Mouse (Mus musculus) layer of hippocampus, adult 11-12 months (tissue): Measurements from ENCODE around the gene Hdac10.

Experiments used
- DNase-seq: peaks from one replicate; pipeline ENCODE4 v3.0.0; 2022; ENCODE audit warnings: low spot score

Hdac10 gene

DNA sequence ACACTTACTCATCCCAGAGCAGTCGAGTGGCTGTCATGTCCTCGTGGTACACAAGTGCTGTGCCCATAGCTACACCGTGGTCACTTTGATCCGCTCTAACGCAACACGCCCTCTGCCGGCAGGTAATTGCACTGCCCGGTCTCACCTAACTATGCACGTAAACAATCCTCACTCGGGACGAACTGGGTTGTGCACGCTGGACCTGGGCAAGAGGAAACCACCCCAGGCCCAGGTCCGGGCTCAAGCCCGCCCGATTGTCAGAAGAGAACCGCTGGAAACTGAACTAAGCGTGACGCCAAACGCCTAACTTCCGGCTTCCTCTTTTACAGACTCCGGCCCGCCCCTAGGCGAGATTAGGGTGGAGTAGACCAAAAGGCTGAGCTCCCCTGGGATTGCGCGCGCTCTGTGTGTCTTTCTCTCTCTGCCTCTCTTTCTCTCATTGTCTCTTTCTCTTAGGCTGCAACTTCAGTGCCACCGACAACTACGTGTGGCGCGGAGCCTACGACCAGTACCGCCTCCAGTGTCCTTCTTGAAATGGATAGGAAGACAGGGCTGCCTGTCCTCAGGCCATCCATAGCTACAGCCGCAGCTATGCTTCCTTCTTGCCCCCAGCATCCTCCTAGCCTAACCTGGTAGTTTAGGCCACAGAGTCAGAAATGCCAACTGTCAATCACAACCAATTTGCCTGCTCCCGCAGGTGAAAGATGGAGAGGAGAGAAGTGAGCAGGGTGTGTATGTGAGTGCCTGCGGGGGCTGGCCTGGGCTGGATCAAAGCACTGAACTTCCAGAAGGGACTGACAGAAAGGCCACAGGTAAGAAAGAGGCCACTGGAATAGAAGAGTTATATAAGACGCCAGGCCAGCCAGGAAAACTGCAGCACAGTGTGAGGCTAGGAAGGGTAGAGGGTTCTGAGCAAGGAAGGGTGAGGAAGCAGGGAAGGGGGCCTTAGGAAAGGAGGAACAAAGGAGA is at the start of gene Hdac10:
Gene Hdac10 (minus strand): TSS at position 319 of the 969 bp plus-strand sequence.
- DNase-seq: peak; percentile 85

DNA sequence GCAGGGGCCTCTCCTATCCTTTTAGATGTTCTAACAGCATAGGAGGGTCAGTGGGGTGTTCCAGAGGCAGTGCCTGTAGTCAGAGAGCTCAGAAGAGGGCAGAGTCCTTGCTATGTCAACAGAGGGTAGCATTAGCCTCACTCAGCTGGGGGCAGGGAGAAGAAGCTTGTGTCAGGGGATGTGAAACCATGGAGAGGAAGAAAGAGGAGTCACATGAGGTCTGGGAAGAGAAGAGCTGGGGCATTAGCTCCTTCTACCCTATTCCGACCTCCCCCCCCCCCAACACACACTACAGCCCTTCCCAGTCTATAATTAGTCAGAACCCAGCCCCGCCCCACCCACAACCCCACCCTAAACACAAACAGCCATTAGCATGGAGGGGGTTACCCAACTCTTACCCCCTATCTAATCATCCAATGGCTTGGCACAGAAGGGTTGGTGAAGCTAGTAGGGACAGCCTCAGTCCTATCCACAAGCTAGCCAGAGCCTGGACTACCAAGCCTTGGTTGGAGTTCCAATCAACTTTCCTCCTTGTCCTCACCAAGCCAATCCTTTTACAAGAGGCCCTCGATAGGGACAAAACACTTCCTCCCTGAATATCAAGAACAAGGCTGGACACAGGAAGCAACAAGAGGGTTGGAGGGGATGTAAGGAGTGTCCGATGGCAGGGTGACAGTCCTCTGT is 49.2 kb upstream of the Hdac10 start:
- DNase-seq: no peak

DNA sequence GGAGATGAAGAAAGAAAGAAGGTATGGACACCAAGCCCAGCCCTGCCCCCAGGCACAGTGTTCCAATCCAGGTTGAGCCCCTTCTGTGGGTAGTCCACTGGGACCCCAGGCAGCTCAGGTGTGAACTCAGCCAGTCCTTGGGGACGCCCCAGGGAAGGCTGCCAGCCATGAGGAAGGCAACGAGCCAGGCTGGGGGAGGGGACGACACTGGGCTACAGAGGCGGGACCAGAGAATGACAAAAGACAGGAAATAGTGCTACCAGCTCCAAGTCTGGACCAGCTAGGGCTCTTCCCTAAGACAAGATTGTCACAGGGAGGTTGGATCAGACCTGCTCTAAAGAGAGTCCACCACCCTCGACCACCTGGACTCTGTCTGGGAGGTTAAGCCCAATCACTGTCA is 48.6 kb upstream of the Hdac10 start:
- peak; percentile 79 for DNase-seq

DNA sequence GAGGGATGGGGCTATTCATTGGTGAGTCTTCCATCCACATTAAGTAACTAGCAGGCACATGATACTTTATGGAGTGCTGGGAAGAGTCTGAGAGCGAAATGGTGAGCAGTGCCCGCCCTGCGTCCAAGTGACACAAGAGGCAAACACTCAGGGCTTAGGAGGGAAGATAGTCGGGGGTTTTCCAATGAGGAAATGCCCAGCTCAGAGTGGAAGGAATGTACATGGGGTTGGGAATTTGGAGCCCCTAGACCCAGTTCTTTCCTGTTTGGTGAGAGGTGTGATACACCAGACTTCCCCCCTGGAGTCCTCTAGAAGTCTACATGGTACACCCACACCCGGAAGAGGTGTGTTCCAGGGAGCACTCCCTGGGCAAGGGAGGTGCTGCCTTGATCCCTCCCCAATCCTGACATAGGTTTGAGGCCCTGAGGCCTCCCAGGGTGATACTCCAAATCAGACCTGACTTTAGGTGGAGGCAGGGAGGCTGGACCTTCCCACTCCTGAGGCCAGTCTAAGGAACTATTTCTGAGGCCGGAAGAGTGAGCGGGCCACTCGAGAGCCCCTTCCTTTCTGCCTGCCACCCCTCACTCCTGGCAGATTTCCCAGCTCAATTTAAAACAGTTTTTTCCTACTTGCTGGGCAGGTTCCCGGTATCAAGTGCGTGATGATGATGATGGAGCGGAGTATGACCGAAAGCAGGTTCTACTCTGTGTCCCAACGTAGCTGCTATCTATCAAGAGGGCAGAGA is 47.1 kb upstream of the Hdac10 start:
- no peak for DNase-seq

DNA sequence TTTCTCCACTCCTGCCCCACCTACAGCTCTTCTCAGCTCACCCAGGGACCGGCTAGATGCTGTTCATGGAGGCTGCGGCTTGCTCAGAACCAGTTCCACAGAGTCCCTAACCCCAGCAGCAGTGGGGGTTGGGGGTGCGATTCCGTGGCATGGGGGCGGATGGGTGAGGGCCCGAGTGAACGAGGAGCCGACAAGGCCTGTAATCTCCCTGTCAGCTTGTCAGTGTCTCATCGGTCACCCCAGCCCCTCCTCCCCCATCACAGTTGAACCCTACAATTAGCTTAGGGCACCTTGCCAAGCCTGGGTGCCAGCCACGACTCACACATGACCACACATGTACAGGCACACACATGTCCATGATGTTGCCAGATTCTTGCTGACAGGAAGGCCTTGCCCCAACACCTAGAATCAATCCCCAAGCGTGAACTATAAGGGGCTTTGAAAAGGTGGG is 46.4 kb upstream of the Hdac10 start:
- no peak for DNase-seq

DNA sequence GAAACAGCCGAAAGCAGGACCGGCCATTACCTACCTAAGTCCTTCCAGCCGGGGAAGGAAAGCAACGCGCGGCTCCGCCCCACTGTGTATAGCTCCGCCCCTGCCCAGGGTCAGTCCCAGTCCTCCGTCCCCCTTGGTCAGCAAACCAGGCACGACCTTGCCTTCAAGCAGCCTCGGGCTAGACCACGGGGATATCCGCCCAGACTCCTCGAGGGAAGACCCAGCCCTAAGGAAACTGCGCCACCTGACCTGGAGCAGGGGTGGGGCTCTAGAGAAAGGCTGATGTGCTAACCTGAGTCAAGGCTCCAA is 45.4 kb upstream of the Hdac10 start:
- no peak for DNase-seq

DNA sequence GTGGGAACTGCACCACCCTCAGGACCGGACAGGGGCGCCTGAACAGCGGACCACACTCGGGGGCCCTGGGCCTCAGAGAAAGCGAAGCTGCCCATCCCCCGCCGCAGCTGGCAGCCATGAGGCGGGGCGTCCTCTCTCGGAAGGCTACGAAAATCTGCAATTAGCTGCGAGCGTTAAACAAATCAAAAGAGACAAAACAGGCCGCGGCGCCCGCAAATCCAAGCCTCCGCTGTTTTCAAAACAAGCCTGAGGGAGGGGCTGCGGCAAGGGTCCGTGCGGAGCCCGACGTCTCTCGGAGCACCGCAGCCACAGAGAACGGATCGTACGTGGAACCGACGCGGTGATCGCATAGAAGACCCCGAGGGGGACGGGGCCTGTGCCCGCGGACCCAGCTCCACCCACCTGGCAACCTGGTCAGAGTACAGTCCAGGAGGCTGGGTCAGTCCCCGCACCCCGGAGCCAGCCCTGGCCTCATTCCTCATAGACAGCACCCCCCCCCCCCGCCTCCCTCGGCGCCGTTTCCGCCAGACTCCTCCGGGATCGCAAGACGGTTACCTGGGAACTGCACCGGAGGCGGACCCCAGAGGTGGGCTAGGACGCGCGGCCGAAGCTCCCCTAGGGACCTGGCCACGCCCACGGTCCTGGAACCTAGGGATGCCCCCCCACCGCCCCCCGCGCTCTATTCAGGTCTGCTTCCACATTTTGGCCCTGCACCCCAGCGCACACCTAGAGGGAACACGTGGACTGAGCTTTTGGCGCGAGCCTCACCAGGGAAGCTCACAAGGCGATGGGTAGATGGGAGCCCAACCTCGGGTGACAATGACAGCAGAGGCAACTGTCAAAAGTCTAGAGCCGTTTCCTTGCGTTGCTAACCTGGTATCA is 44.8 kb upstream of the Hdac10 start:
- DNase-seq: no peak

DNA sequence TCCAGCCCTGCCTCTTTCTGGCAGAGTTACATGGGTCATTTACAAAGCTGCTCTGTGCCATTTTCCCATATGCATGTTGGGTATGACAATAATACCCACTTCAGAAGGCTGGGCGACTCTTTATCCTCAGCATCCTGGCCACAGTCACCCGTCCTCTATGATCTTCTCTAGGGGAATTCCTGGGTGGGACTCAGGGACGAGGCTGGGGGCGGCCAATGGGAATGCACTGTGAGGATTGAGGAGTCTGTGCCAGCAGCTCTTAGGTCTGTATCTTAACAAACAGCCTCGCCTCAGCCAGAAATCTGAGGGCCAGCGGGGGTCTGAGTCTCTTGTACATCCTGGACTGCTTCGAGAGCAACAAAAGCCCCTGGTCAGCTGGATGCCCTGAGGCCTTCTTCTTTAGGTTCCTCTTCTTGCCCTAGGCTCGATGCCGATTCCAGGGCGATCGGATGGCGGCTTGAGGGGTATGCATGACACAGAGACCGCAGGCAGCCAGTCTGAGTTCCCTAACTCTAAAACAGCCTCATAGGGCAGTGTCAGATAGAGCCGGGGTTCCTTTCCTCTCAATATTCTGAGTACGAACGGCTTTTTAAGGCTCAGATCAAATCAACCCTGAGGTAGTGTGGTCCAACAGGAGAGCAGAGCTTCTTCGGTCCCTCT is 43.9 kb upstream of the Hdac10 start:
- no peak for DNase-seq

DNA sequence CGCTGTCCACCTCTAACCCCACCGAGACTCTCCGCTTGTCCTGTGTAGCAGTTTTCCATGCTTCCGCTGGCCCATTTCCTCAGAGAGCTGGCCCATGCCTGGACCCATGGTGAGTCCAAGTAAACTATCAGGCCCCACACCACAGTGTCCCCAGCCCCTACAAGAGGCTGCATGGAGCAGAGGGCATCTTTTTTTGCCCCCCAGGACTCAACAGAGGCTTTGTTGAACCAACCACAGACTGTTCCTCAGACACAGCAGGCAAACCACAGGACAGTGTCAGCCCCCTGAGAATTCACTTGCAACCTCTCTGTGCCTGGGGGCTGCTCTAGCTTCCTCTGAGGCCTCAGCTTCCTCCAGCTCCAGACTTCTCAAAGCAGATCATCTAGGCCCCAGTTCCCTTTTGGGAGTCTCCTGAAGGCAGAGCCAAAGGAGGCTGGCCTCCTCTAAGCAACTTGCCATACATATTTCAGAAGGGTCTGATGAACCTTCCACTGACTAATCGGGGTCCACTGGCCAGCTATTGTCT is 43.1 kb upstream of the Hdac10 start:
- no peak for DNase-seq

DNA sequence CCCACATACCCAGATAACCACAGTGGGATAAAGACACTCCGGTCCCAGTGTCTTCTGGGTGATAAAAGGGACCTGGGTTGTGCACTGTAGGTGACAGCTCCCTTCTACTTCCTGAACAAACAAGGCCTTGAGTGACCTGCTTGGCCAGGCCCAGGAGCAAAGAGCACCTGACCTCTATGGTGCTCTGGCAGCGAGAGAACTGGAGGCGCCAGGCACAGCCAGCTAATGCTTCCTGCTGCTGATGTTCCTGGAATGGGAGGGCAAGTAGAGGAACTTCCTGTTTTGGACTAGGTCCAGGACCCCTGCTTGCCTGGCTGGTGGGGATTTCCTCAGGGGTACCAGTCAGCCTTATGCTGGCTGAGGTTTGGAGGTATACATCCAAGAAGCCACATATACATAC is 41.6 kb upstream of the Hdac10 start:
- DNase-seq: no peak

DNA sequence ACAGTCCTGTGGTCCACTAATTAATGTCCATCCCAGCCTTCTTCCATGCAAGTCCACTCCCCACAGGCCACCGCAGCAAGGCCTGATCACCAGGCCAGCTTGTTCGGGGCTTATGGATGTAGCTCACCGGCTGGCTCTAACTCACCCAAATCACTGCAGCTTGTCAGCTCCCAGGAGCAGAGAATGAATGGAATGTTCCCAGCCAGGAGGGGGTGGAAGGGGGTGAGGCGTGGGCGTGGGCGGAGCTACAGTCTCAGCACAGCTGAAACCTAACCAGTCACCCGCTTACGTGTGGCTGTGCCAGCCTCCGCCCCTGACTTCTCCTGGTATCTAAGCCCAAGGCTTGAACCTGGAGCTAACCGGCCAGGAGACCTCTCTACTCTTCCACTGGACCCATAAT is 40.9 kb upstream of the Hdac10 start:
- DNase-seq: peak; percentile 89

DNA sequence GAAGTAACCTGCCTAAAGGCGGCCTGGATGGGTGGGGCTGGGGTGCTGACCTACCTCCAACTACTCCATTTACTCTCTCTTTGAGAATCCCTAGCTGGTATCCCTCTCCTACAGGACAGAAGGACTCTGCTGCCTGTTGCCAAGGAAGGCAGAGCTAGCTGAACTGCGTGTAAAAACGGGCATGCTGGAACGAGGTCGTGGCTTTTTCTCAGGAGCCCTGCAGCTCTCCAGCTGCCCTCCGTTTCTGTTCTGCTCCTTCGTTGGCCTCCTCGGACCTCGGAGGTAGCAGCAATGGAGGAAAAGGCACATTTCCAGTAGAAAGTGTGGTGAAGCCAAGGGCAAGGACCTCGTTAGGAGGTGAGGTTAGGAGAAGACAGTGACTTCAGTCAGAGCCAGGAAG is 40.4 kb upstream of the Hdac10 start:
- no peak for DNase-seq

DNA sequence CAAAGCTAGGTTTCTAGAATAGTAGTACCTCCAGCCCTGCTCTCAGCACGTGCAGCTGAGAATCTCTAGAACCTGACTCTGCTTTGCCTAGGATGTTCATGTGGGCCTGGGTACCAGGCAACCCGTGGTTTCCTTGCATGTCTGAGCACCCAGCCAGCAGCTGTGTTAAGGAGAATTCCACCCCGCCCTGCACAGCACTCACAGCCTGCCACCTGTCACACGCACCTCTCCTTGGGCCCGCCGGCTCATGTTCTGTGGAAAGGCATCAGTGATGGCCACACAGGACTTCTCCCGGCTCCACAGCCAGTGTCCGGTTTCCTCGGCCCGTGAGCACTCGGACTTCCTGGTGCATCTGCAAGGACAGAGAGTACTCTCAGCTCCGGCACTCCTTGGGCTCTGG is 37.0 kb upstream of the Hdac10 start:
- DNase-seq: no peak

DNA sequence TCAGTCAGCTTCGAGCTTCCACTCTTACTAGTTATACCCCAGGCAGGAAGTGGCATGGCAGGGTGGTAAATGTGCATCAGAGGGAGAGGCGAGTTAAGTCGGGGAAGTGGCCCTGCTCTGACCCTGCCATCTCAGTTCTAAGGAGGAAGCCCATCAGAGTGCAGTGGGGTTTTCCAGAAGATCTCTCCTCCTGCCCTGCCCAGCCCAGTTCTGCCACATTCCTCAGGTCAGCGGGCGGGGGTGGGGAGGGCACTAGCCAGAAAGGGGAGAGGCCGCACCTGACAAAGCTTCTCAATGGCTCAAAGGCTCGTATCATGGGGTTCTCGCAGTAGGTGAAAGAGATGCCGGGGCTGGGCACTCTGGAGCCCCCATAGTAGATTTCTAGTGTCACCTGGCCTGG is 32.9 kb upstream of the Hdac10 start:
- DNase-seq: no peak

DNA sequence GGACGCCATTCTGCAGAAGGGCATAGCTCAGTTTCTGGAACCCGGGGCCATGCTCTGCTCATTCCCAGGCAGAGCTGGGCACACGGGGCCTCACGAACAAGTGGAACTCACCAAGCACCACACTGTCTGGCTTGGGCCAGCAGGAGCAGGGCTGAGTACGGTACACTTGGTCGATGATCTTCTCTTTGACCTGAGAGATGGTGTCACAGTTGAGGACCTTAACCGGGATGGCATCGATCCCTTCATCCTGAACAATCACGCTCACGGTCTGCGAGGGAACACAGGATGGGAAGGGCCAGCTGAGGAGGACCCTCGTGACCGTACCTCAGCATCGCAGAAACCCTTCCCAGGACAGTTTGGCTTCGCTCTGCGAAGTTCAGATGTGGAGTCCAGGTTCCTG is 30.0 kb upstream of the Hdac10 start:
- DNase-seq: no peak

DNA sequence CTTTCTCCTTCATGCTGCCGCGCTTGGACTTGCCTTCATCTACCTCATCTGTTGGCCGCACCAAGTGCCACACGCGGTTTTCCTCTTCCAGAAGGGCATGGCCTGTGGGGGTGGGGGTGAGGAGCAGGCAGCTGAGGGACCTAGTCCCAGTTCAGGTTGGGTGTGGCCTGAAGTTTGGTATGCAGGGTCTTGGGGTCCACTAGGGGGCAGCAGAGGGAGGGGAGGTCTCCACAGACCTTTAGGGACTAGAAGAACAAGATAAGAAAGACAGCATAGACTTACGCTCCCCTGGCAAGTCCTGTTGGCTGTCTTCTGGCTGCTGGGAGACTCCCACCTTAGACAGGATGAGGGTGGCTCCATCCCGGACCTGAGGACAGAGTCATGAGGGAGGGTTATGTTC is 29.5 kb upstream of the Hdac10 start:
- peak; percentile 72 for DNase-seq

DNA sequence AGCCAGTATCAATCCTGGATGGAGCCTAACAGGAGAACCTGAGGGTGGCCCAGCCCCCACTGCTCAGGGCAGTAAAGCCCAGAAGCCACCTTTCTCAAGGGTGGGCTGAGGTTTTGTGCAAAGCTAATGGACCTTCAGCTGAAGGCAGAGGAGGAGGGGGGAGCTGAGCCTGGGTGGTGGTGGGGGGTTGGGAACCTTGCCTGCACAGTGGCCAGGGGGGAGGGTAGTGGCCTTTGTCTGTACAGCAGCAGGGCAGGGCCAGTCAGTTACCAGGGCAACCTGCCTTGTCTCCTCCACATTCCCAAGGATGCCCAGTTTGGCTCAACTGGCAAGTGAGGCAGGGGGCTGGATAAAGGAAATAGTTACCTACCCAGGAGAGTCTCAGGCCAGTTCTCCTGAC is 23.8 kb upstream of the Hdac10 start:
- no peak for DNase-seq

DNA sequence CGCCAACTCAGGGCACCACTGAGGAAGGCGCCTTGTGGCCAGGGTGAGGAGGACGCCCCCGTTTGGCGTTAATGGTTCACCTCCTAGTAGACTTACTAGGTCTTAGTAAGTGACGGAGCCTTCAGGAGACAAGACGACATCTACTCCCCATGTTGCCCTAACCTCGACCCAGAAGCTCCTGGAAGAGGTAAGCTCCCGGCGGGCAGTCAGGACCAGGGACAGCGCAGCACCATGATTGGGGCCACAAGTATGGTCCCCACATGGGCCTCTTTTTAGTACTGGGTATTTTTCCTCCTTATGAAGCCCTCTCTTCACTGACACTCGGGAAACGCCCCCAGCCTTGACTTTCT is 21.5 kb upstream of the Hdac10 start:
- no peak for DNase-seq

DNA sequence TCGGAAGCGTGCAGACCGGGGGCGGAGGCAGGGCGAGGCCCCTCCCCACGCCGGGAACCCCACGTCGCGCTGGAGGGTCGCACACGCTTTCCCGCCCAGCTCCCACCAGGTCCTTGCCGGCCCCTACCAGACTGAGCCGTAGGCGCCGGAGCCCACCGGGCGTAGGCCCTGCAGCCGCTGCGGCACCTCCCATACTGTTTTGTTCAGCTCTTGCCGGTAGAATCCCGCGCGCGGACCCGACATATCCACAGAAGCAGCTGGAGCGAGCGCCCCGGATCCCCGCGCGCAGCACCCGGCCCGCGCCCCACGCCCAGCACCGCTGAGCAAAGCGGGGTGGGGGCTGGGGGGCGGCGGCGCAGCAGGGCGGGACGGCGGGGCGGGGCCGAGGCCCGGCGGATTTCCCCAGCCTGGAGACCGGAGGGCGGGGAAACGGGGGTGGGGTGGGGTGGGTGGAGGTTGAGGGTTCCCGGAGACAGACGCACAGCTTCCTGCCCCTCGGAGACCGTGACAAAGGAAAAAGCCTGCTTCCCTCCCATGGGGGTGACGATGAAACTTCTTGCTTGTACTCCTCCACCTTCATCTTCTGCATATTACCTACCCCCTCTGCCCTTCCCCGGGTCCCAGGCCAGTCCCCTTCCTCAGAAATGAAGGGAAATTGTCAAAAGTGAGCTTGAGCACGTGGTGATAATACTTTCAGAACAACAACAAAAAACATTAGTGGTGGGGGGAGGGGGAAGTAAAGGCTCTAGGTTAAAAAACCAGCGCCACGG is 21.0 kb upstream of the Hdac10 start, which contains the start of gene Mapk11:
Gene Mapk11 (minus strand): TSS at position 358 of the 770 bp plus-strand sequence.
- DNase-seq: no peak
